13 mouse cellular contexts compared by ENCODE assay signal in genomic region chr17:3410307-3410706, GRCm38 (mm10).
"Had no signal": no experiment of that assay in that cellular context is flagged by ENCODE, and none has a peak within 500 bp of the region (broad histone marks: within the 10 kb centered on the region; RNA-seq: fewer than 3 reads in every experiment).

No protein-coding gene starts in this region.

- H3K4me2 ChIP-seq: lung, embryonic 14.5 days; midbrain, embryonic 12.5 days; neural tube, embryonic 12.5 days had no signal

- H3K9ac ChIP-seq: lung, embryonic 14.5 days; midbrain, embryonic 12.5 days; neural tube, embryonic 12.5 days had no signal

- H3K4me1 ChIP-seq: midbrain, embryonic 12.5 days had no signal

- H3K36me3 ChIP-seq: midbrain, embryonic 10.5 days; midbrain, embryonic 12.5 days; neural tube, embryonic 12.5 days had no signal

- DNase-seq: lung, adult 18-20 months; lung, embryonic 14.5 days; lung, postnatal 10 days; lung, postnatal 4 days; midbrain, embryonic 14.5 days; right cerebral cortex, postnatal 14 days; thymus, adult 18-20 months; thymus, postnatal 14 days; thymus, postnatal 36 days had no signal

- H3K4me3 ChIP-seq: midbrain, embryonic 10.5 days; midbrain, embryonic 12.5 days; neural tube, embryonic 12.5 days had no signal

- H3K9me3 ChIP-seq: midbrain, embryonic 12.5 days; neural tube, embryonic 12.5 days had no signal

- ATAC-seq: midbrain, embryonic 16.5 days had no signal

- H3K27ac ChIP-seq: midbrain, embryonic 10.5 days; midbrain, embryonic 12.5 days; neural tube, embryonic 12.5 days had no signal
